ENCODE assay signal across 8 mouse cellular contexts in genomic region chr9:75624983-75625555, GRCm38 (mm10). TPM values are rescaled to one million over a fixed set of nuclear protein-coding genes. Genes with fewer than 3 reads are reported as not detected.
DNase-seq lines count a peak whose midpoint lies in the region; ATAC-seq and TF ChIP-seq lines count a peak whose summit lies in the region.

No protein-coding gene starts in this region.

- no peak; the same call in 1 of the 2 replicates for ATAC-seq in kidney, postnatal 0 days (replicated peaks; ENCODE audit: low FRiP score, low read depth)
- ATAC-seq in hindbrain, embryonic 13.5 days (ENCODE audit: low FRiP score), result peak; percentile 54
- ATAC-seq in midbrain, embryonic 15.5 days (replicated peaks), result no peak; the same call in none of the 2 replicates

- H3K27ac ChIP-seq in kidney, postnatal 0 days, result peak overlapping the region; percentile 82
- no peak overlapping the region for H3K27ac ChIP-seq in brown adipose tissue, adult 24 weeks (replicated peaks; ENCODE audit: low read depth, low read length)
- peak overlapping the region; percentile 96 for H3K27ac ChIP-seq in hindbrain, embryonic 13.5 days
- H3K27ac ChIP-seq in midbrain, embryonic 15.5 days, result peak overlapping the region; percentile 96

- 17% methylated on average over 18 of the region's 18 CpGs for WGBS in kidney, postnatal 0 days
- WGBS in hindbrain, embryonic 13.5 days, result 15% methylated on average over 18 of the region's 18 CpGs
- 13% methylated on average over 18 of the region's 18 CpGs for WGBS in midbrain, embryonic 15.5 days

- H3K4me2 ChIP-seq in kidney, postnatal 0 days (ENCODE audit: low read length), result peak overlapping the region; percentile 92
- peak overlapping the region; percentile 80 for H3K4me2 ChIP-seq in hindbrain, embryonic 13.5 days
- peak overlapping the region; percentile 80 for H3K4me2 ChIP-seq in midbrain, embryonic 15.5 days

- 0 out of 2 replicates have a peak, but pooled peaks cover 4% of the 10 kb centered on the region for H3K4me1 ChIP-seq in kidney, postnatal 0 days (replicated peaks; ENCODE audit: insufficient read depth, low read length)
- H3K4me1 ChIP-seq in brown adipose tissue, adult 24 weeks (ENCODE audit: control insufficient read depth, insufficient read depth, insufficient read length, low read length), result peaks cover 3% of the 10 kb centered on the region; the same call in 1 of the 2 replicates
- peaks cover 14% of the 10 kb centered on the region for H3K4me1 ChIP-seq in hindbrain, embryonic 13.5 days (replicated peaks)
- peaks cover 12% of the 10 kb centered on the region for H3K4me1 ChIP-seq in midbrain, embryonic 15.5 days

- no peaks in the 10 kb centered on the region; the same call in 1 of the 2 replicates for H3K27me3 ChIP-seq in kidney, postnatal 0 days (ENCODE audit: insufficient read depth, low read length)
- peaks cover 6% of the 10 kb centered on the region; the same call in 1 of the 2 replicates for H3K27me3 ChIP-seq in hindbrain, embryonic 13.5 days
- no peaks in the 10 kb centered on the region for H3K27me3 ChIP-seq in midbrain, embryonic 15.5 days (replicated peaks)

- DNase-seq in kidney, postnatal 0 days (ENCODE audit: low spot score), result peak; percentile 31
- DNase-seq in kidney, postnatal 36 days, result no peak
- no peak for DNase-seq in embryo, embryonic 11 days
- DNase-seq in embryo, embryonic 9.5 days (ENCODE audit: extremely low spot score), result no peak
- DNase-seq in Muller cell, postnatal 12 days (ENCODE audit: inconsistent ontology term), result no peak

- H3K36me3 ChIP-seq in kidney, postnatal 0 days (ENCODE audit: insufficient read depth, low read length), result no peaks in the 10 kb centered on the region
- no peaks in the 10 kb centered on the region for H3K36me3 ChIP-seq in hindbrain, embryonic 13.5 days
- H3K36me3 ChIP-seq in midbrain, embryonic 15.5 days (replicated peaks), result no peaks in the 10 kb centered on the region

- H3K9me3 ChIP-seq in kidney, postnatal 0 days (replicated peaks; ENCODE audit: low read length), result no peaks in the 10 kb centered on the region
- H3K9me3 ChIP-seq in hindbrain, embryonic 13.5 days, result no peaks in the 10 kb centered on the region
- no peaks in the 10 kb centered on the region for H3K9me3 ChIP-seq in midbrain, embryonic 15.5 days

- H3K4me3 ChIP-seq in kidney, postnatal 0 days (replicated peaks; ENCODE audit: low read depth, low read length), result peak overlapping the region; percentile 83
- H3K4me3 ChIP-seq in brown adipose tissue, adult 24 weeks (ENCODE audit: insufficient read depth, low read depth, low read length), result peak overlapping the region; percentile 72
- H3K4me3 ChIP-seq in hindbrain, embryonic 13.5 days, result peak overlapping the region; percentile 78
- H3K4me3 ChIP-seq in midbrain, embryonic 15.5 days, result peak overlapping the region; percentile 69

- peak overlapping the region; percentile 85 for H3K9ac ChIP-seq in kidney, postnatal 0 days (ENCODE audit: low read depth, low read length)
- peak overlapping the region; percentile 92 for H3K9ac ChIP-seq in hindbrain, embryonic 13.5 days
- peak overlapping the region; percentile 66 for H3K9ac ChIP-seq in midbrain, embryonic 15.5 days

- no peak for TF ChIP-seq CTCF in kidney, postnatal 0 days (IDR thresholded peaks at IDR 0.05; ENCODE audit: low read depth)

RNA-seq across cellular contexts. Expression of gene Lysmd2, which starts 0.5 kb away (rescaled TPM):
- 31.4 and 34.7 TPM in 2 replicates for polyA plus RNA-seq in kidney, postnatal 0 days (2015; fragmentation: Nextera tagmentation; extraction: Ambion mirVana)
- polyA plus RNA-seq in brown adipose tissue, adult 24 weeks (2012; ENCODE audit: insufficient read depth, insufficient read length, missing spikeins), result 8.8 and 9.6 TPM in 2 replicates
- 24.8 and 26.2 TPM in 2 replicates for polyA plus RNA-seq in hindbrain, embryonic 13.5 days (2015; fragmentation: Nextera tagmentation; extraction: Ambion mirVana)
- polyA plus RNA-seq in midbrain, embryonic 15.5 days (2015; fragmentation: Nextera tagmentation; extraction: Ambion mirVana), result 27.8 and 31.9 TPM in 2 replicates

RNA-seq across cellular contexts. Expression of gene Tmod2, which starts 13.9 kb away (rescaled TPM):
- polyA plus RNA-seq in kidney, postnatal 0 days (2015; fragmentation: Nextera tagmentation; extraction: Ambion mirVana), result 12.4 and 15.6 TPM in 2 replicates
- polyA plus RNA-seq in brown adipose tissue, adult 24 weeks (2012; ENCODE audit: insufficient read depth, insufficient read length, missing spikeins), result 1.9 and 2.0 TPM in 2 replicates
- 198 and 199 TPM in 2 replicates for polyA plus RNA-seq in hindbrain, embryonic 13.5 days (2015; fragmentation: Nextera tagmentation; extraction: Ambion mirVana)
- polyA plus RNA-seq in midbrain, embryonic 15.5 days (2015; fragmentation: Nextera tagmentation; extraction: Ambion mirVana), result 280 and 308 TPM in 2 replicates

RNA-seq across cellular contexts. Expression of gene Scg3, which starts 58.8 kb away (rescaled TPM):
- 0.18 TPM in 2 replicates for polyA plus RNA-seq in kidney, postnatal 0 days (2015; fragmentation: Nextera tagmentation; extraction: Ambion mirVana)
- 1.4 TPM in 1 of 2 replicates, not detected in the other for polyA plus RNA-seq in brown adipose tissue, adult 24 weeks (2012; ENCODE audit: insufficient read depth, insufficient read length, missing spikeins)
- polyA plus RNA-seq in hindbrain, embryonic 13.5 days (2015; fragmentation: Nextera tagmentation; extraction: Ambion mirVana), result 131 and 139 TPM in 2 replicates
- 119 and 122 TPM in 2 replicates for polyA plus RNA-seq in midbrain, embryonic 15.5 days (2015; fragmentation: Nextera tagmentation; extraction: Ambion mirVana)

Comparison
In these comparisons a context has a peak if more than half of its experiments do, and no peak if none do; other contexts are left out.
1. RNA of gene Tmod2, which starts 13.9 kb away (polyA plus RNA-seq): 280 to 308 TPM in midbrain, embryonic 15.5 days and 198 to 199 TPM in hindbrain, embryonic 13.5 days; 12.4 to 15.6 TPM in kidney, postnatal 0 days and 1.9 to 2.0 TPM in brown adipose tissue, adult 24 weeks; every median in the first group is over 10 times any median in the second.
2. RNA of gene Scg3, which starts 58.8 kb away (polyA plus RNA-seq): 131 to 139 TPM in hindbrain, embryonic 13.5 days and 119 to 122 TPM in midbrain, embryonic 15.5 days; 1.4 TPM in brown adipose tissue, adult 24 weeks and 0.18 TPM in kidney, postnatal 0 days; every median in the first group is over 10 times any median in the second.
3. Peak in every context shown above with its lines, with median percentiles within 50 percentile points of each other: H3K4me2 ChIP-seq, H3K4me3 ChIP-seq and H3K9ac ChIP-seq.